8 mouse cellular contexts compared by ENCODE assay signal in the genomic region with DNA sequence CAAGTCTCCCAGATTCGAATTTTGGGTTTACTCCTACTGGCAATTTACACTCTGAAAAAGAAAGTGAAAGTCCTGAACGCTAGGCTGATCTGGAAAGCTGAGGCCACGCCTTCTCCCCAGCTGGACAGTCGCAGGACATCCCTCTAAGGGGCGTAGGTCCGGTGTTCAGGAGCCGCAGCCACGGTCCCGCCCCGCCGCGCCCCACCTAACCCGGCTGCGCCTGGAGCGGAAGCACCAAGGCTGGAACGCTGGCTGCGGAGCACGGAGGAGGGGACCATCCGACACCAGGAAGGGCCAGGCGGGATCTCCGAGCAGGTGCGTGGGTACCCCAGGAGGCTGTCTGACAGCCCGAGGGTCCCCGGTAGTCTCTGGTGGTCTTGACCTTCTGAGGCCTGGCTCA. TPM values are rescaled to one million over a fixed set of nuclear protein-coding genes. Genes with fewer than 3 reads are reported as not detected.
A peak's percentile ranks its signal among the peaks of the same experiment; 100 is the strongest.
DNase-seq lines count a peak whose midpoint lies in the region; ATAC-seq and TF ChIP-seq lines count a peak whose summit lies in the region.

Cenpj (minus strand) TSS at position 10 of the 400 bp plus-strand sequence.
Parp4 (plus strand) TSS at position 204 of the 400 bp plus-strand sequence.

- H3K4me1 ChIP-seq in forebrain, embryonic 15.5 days: peaks cover 21% of the 10 kb centered on the region
- H3K4me1 ChIP-seq in lung, embryonic 15.5 days: peaks cover 20% of the 10 kb centered on the region; the same call in 1 of the 2 replicates
- no peaks in the 10 kb centered on the region for H3K4me1 ChIP-seq in olfactory bulb, adult 2 months (ENCODE audit: control insufficient read depth, insufficient read depth, low read length)

- H3K9me3 ChIP-seq in forebrain, embryonic 15.5 days: no peaks in the 10 kb centered on the region
- no peaks in the 10 kb centered on the region for H3K9me3 ChIP-seq in lung, embryonic 15.5 days

- no peaks in the 10 kb centered on the region for H3K36me3 ChIP-seq in forebrain, embryonic 15.5 days
- H3K36me3 ChIP-seq in lung, embryonic 15.5 days: no peaks in the 10 kb centered on the region

- TF ChIP-seq POLR2A in olfactory bulb, adult 2 months (IDR thresholded peaks at IDR 0.05; ENCODE audit: insufficient read depth, low read depth, low read length): no peak

- ATAC-seq in forebrain, embryonic 15.5 days (replicated peaks): no peak
- peak; percentile 77 for ATAC-seq in lung, embryonic 15.5 days (ENCODE audit: borderline replicate concordance, extremely low read depth, low FRiP score, low TSS enrichment)

- no peak within 1 kb of the TSS for H3K27ac ChIP-seq in forebrain, embryonic 15.5 days (replicated peaks)
- peak within 1 kb of the TSS; percentile 33; the same call in 1 of the 2 replicates for H3K27ac ChIP-seq in layer of hippocampus, adult 2 months
- H3K27ac ChIP-seq in lung, embryonic 15.5 days: peak within 1 kb of the TSS; percentile 39; the same call in 1 of the 2 replicates
- no peak within 1 kb of the TSS for H3K27ac ChIP-seq in olfactory bulb, adult 2 months (ENCODE audit: insufficient read depth, low read depth, low read length)

- peak within 1 kb of the TSS; percentile 42 for H3K4me3 ChIP-seq in forebrain, embryonic 15.5 days
- peak within 1 kb of the TSS; percentile 74 for H3K4me3 ChIP-seq in layer of hippocampus, adult 2 months
- H3K4me3 ChIP-seq in lung, embryonic 15.5 days: peak within 1 kb of the TSS; percentile 58
- peak within 1 kb of the TSS; percentile 56 for H3K4me3 ChIP-seq in olfactory bulb, adult 2 months (ENCODE audit: insufficient read depth, low read depth, low read length)

- peak; percentile 66 for DNase-seq in ES-CJ7 (ENCODE audit: low read depth, low spot score)
- DNase-seq in cerebellum, adult 11-12 months: peak; percentile 74
- peak; percentile 88 to 89 for DNase-seq in heart, postnatal 36 days
- peak; percentile 43 to 50 for DNase-seq in layer of hippocampus, adult 2 months (ENCODE audit: low spot score in 2 of 2)
- peak; percentile 58 for DNase-seq in thymus, postnatal 0 days (ENCODE audit: low spot score)

- H3K27me3 ChIP-seq in forebrain, embryonic 15.5 days: no peaks in the 10 kb centered on the region; the same call in 1 of the 2 replicates
- H3K27me3 ChIP-seq in lung, embryonic 15.5 days: no peaks in the 10 kb centered on the region

- 2% methylated on average over 24 of the region's 24 CpGs for WGBS in forebrain, embryonic 15.5 days
- WGBS in lung, embryonic 15.5 days: 0% methylated on average over 24 of the region's 24 CpGs
- WGBS in olfactory bulb, adult 2 months: 3% methylated on average over 24 of the region's 24 CpGs

- intact Hi-C loops in heart, postnatal 36 days (cut with DNase I): loop anchor here (2.0 to 10.0 kb wide), 3 partner anchors 93 to 309 kb away; partner anchors contain the start of genes Mphosph8, Pspc1 and Zmym2

- H3K4me2 ChIP-seq in forebrain, embryonic 15.5 days (replicated peaks): peak within 1 kb of the TSS; percentile 55
- peak within 1 kb of the TSS; percentile 65 for H3K4me2 ChIP-seq in lung, embryonic 15.5 days

- H3K9ac ChIP-seq in forebrain, embryonic 15.5 days (replicated peaks): peak within 1 kb of the TSS; percentile 47
- peak within 1 kb of the TSS; percentile 62 for H3K9ac ChIP-seq in lung, embryonic 15.5 days

- TF ChIP-seq CTCF in layer of hippocampus, adult 2 months (conservative IDR thresholded peaks at IDR 0.05): 0 out of 2 replicates have a peak, but pooled peaks have one; percentile 9
- no peak for TF ChIP-seq CTCF in olfactory bulb, adult 2 months (IDR thresholded peaks at IDR 0.05; ENCODE audit: insufficient read depth, low read depth, low read length)

RNA-seq across cellular contexts. Expression of gene Cenpj, which starts in this region (rescaled TPM):
- polyA plus RNA-seq in forebrain, embryonic 15.5 days (2015; fragmentation: Nextera tagmentation; extraction: Ambion mirVana): 13.4 and 15.3 TPM in 2 replicates
- 1 to 10 TPM; 2.5 to 3.1 TPM for total RNA-seq in heart, postnatal 36 days (2021)
- 1 to 10 TPM; 3.5 to 3.6 TPM for total RNA-seq in layer of hippocampus, adult 2 months (2021)
- polyA plus RNA-seq in lung, embryonic 15.5 days (2015; fragmentation: Nextera tagmentation; extraction: Ambion mirVana): 11.7 and 13.0 TPM in 2 replicates
- not detected in 2 replicates for polyA plus RNA-seq in olfactory bulb, adult 2 months (2012; ENCODE audit: insufficient read depth, insufficient read length, low replicate concordance, missing spikeins)
- 12.7 and 12.9 TPM in 2 replicates for polyA plus RNA-seq in thymus, postnatal 0 days (2015; fragmentation: Nextera tagmentation; extraction: Ambion mirVana)

RNA-seq across cellular contexts. Expression of gene Parp4, which starts in this region (rescaled TPM):
- 0.59 and 0.61 TPM in 2 replicates for polyA plus RNA-seq in forebrain, embryonic 15.5 days (2015; fragmentation: Nextera tagmentation; extraction: Ambion mirVana)
- 10 to 100 TPM; 27.9 to 31.1 TPM for total RNA-seq in heart, postnatal 36 days (2021)
- 1 to 10 TPM; 4.3 to 5.0 TPM for total RNA-seq in layer of hippocampus, adult 2 months (2021)
- 4.2 and 5.0 TPM in 2 replicates for polyA plus RNA-seq in lung, embryonic 15.5 days (2015; fragmentation: Nextera tagmentation; extraction: Ambion mirVana)
- 71.6 TPM in 1 of 2 replicates, not detected in the other for polyA plus RNA-seq in olfactory bulb, adult 2 months (2012; ENCODE audit: insufficient read depth, insufficient read length, low replicate concordance, missing spikeins)
- 6.8 and 10.4 TPM in 2 replicates for polyA plus RNA-seq in thymus, postnatal 0 days (2015; fragmentation: Nextera tagmentation; extraction: Ambion mirVana)

Comparison
In these comparisons a context has a peak if more than half of its experiments do, and no peak if none do; other contexts are left out.
1. RNA of gene Parp4 (total RNA-seq): 27.9 to 31.1 TPM in heart, postnatal 36 days; 4.3 to 5.0 TPM in layer of hippocampus, adult 2 months; every median in the first group is over 4 times any median in the second.
2. H3K27ac ChIP-seq: peak in layer of hippocampus, adult 2 months (single experiment) and lung, embryonic 15.5 days (single experiment); none in forebrain, embryonic 15.5 days (single experiment) and olfactory bulb, adult 2 months (single experiment).
3. Peak in every context shown above with its lines, with median percentiles within 50 percentile points of each other: DNase-seq and H3K4me3 ChIP-seq.